Mouse (Mus musculus): ENCODE measurements around the gene Atp5j. TPM values are rescaled to one million over a fixed set of nuclear protein-coding genes. Genes with fewer than 3 reads are reported as not detected.

Gene Atp5j
- total RNA-seq, 1 experiment from 2014 or later = 91.5 TPM

DNA sequence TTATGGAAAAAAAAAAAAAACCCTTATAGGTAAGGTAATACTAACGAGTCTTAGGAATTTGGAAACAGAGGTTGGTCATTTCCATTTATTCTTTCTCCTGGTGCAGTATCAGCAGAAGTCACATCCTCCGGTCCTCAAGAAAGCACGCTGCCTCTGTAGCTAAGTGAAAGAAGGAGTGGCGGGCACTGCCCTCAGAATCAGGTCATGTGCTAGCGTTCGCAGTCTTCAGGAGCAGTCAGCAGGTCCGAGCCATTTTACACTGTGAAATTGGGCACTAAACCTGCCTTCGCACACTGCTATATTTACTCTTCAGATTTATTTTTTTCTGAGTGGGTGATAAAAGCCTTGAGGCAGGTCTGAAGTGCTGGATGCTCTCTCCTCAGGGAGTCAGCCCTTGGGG, 21.6 kb downstream of the Atp5j start:
- ATAC-seq (ENCODE audit: extremely low read depth, insufficient number of reproducible peaks, low FRiP score, poor library complexity, severe bottlenecking) = no peak

DNA sequence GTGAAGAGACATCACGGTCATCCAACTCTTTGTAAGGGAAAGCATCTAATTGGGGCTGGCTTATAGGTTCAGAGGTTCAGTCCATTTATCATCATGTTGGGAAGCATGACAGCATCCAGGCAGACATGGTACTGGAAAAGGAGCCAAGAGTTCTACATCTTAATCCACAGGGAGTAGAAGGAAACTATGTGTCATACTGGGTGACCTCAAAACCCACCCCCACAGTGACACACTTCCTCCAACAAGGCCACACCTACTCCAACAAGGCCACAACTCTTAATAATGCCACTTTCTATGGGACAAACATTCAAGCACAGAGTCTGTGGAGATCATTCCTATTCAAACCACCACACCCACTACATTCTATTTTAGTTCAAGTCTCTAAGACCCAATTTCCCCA, 25.2 kb downstream of the Atp5j start:
- ATAC-seq (ENCODE audit: extremely low read depth, insufficient number of reproducible peaks, low FRiP score, poor library complexity, severe bottlenecking) = no peak

DNA sequence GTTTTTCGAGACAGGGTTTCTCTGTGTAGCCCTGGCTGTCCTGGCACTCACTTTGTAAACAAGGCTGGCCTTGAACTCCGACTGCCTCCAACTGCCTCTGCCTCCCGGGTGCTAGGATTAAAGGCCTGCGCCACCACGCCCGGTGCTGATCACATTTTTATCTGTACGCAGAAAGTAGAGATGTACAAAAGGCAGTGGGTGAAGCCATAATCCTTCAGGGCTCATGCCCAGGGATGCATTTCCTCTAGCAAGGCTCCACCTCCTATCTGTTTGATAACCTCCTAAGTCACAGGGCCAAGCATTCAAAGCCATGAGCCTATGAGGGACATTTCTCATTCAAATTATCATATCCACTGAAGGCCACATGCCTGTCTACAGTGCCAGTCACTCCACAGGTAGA, 27.6 kb downstream of the Atp5j start:
- ATAC-seq (ENCODE audit: extremely low read depth, insufficient number of reproducible peaks, low FRiP score, poor library complexity, severe bottlenecking) = no peak

- no peak for ATAC-seq (ENCODE audit: extremely low read depth, insufficient number of reproducible peaks, low FRiP score, poor library complexity, severe bottlenecking)
Observed at GRCm38 (mm10) chr16:84806175-84806574, 29.2 kb downstream of the Atp5j start.

GRCm38 (mm10) chr16:84804866-84805265, 30.6 kb downstream of the Atp5j start:
- ATAC-seq (ENCODE audit: extremely low read depth, insufficient number of reproducible peaks, low FRiP score, poor library complexity, severe bottlenecking) = no peak

- peak; percentile 48; the same call in 1 of the 2 replicates for ATAC-seq (ENCODE audit: extremely low read depth, insufficient number of reproducible peaks, low FRiP score, poor library complexity, severe bottlenecking)
Observed at GRCm38 (mm10) chr16:84802217-84802616, 33.2 kb downstream of the Atp5j start.

DNA sequence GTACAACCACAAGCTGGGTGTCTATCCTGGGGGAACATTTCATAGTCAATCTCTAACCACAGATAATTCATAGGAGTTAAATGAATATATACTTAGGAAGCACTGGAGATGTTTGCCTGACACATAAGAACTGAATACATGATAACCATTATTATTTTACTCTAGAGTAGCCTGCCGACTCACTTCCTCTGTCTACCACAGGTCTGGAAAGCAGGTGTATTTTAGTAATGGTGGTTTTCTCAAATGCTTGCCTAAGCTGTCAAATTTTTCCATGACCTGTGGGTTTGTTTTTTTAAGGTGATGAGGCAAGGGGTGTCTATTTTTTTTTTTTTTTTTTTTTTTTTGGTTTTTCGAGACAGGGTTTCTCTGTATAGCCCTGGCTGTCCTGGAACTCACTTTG, 35.4 kb downstream of the Atp5j start:
- ATAC-seq (ENCODE audit: extremely low read depth, insufficient number of reproducible peaks, low FRiP score, poor library complexity, severe bottlenecking) = no peak

DNA sequence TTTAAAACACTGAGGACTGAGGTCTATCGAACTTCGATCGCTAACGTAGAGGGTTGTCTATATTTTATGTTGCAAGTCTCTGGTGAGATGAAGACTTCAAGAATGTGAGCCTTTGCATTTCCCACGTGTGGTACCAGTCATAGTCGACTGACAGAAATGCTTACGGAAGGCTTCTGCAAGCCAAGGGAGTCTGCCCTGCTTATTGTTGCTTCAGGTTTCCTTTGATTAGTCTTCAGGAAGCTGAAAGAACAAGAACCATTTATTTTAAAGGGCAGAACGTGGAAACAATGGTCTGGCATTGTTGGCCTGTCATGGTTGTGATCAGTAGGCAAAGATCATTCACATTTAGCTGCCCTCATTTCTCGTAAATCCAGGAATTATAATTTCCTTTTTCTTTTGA, 38.7 kb downstream of the Atp5j start:
- ATAC-seq (ENCODE audit: extremely low read depth, insufficient number of reproducible peaks, low FRiP score, poor library complexity, severe bottlenecking) = no peak

- no peak for ATAC-seq (ENCODE audit: extremely low read depth, insufficient number of reproducible peaks, low FRiP score, poor library complexity, severe bottlenecking)
Observed at GRCm38 (mm10) chr16:84795337-84795736, 40.1 kb downstream of the Atp5j start.

DNA sequence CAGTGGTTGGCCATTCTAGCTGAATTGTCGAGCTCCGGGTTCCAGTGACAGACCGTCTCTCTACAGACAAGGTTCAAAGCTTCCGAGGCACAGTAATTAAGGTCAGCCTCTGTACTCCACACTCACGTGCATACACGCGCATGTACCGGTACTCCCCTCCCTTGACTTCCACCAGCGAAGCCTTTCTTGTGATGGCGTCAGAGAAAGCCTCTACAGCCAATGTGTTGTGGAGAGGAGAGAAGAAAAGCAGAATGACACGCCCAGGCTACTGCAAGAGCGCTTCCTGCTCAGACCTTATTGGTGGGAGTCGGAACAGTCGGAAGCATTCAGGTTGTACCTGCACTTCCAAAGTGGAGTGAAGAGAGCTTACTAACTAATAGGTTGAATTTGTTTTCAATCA, 42.0 kb downstream of the Atp5j start:
- no peak for ATAC-seq (ENCODE audit: extremely low read depth, insufficient number of reproducible peaks, low FRiP score, poor library complexity, severe bottlenecking)

- no peak for ATAC-seq (ENCODE audit: extremely low read depth, insufficient number of reproducible peaks, low FRiP score, poor library complexity, severe bottlenecking)
Observed at GRCm38 (mm10) chr16:84790595-84791165, 44.7 kb downstream of the Atp5j start.

DNA sequence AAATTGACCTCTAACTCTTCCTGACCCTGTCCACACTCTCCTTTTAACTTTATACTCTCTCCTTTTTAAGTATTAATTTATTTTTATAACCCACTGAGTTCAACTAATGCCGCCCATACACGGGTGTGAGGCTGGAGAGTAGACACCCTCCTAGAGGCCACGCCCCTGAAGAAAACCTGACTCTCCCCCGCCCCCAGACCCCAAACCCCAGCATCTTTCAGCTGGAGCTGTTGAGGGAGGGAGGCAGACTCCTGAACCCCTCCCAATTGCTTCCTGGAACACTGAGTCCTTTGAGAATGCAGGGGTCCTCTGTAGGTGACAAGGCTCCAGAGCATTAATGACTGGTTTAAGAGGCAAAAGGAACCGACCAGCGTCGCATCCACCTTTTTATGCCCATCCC, 50.5 kb downstream of the Atp5j start:
- no peak for ATAC-seq (ENCODE audit: extremely low read depth, insufficient number of reproducible peaks, low FRiP score, poor library complexity, severe bottlenecking)

GRCm38 (mm10) chr16:84783279-84783678, 52.1 kb downstream of the Atp5j start:
- ATAC-seq (ENCODE audit: extremely low read depth, insufficient number of reproducible peaks, low FRiP score, poor library complexity, severe bottlenecking) = no peak

DNA sequence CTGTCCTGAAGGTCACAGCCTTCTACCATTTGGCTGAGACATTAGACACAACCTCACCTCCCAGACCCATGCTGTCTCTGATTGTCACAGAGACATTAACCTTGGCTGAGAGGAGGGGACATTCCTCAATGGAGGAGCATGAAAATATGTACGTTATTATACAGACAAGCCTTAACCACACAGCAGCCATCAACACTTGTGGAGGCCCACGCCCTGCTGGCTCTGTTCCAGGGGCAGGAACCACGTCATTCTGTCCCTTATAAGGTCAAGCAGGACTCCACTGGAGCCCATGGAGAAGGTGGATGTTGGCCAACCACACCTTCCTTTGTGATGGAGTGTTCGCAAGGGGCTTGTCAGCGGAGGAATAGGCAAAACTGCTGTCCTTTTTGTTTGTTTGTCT, 55.7 kb downstream of the Atp5j start:
- ATAC-seq (ENCODE audit: extremely low read depth, insufficient number of reproducible peaks, low FRiP score, poor library complexity, severe bottlenecking) = no peak

- no peak for ATAC-seq (ENCODE audit: extremely low read depth, insufficient number of reproducible peaks, low FRiP score, poor library complexity, severe bottlenecking)
Observed at GRCm38 (mm10) chr16:84778861-84779630, 56.4 kb downstream of the Atp5j start.

DNA sequence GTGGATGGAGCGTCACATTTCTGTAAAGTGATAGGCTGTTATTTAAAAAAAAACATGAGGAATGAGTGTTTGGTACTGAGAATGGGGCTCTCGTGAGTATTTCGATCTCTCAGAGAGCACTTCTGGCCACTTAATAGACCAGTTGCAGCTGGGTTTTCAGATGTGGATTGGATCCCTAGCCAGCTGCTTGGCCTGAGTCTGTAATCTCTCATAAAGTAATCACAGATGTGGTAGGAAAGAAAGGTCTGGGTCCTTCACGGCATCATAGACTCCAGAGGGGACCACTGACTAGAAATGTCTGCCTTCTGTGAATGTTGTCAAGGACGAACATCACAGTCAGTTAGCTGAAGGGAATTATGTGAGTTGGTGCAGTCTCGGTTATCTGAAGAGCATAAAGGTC, 57.0 kb downstream of the Atp5j start:
- ATAC-seq (ENCODE audit: extremely low read depth, insufficient number of reproducible peaks, low FRiP score, poor library complexity, severe bottlenecking) = no peak

Other genes with a start within 250 kb of the Atp5j start
- 27.2 and 33.5 TPM in 2 replicates for gene Mrpl39, start 99.9 kb downstream of the Atp5j start, total RNA-seq (2017)
- not detected in 2 replicates for gene Jam2, start 61.5 kb downstream of the Atp5j start, total RNA-seq (2017)
- gene Gabpa, start 700 bp downstream of the Atp5j start, total RNA-seq (2017) = 63.4 and 74.1 TPM in 2 replicates

Data from neutrophil, adult 5-6 weeks (primary cell).